Mouse (Mus musculus): Measurements from ENCODE around the gene Gm5678. TPM values are rescaled to one million over a fixed set of nuclear protein-coding genes. Genes with fewer than 3 reads are reported as not detected.
"Not testable (repeated sequence)": the region's sequence is repeated elsewhere in the genome, so short reads cannot be mapped to it uniquely, and the experiment has no call there.

Gene Gm5678
- polyA plus RNA-seq, 1 experiment, result not detected

DNA sequence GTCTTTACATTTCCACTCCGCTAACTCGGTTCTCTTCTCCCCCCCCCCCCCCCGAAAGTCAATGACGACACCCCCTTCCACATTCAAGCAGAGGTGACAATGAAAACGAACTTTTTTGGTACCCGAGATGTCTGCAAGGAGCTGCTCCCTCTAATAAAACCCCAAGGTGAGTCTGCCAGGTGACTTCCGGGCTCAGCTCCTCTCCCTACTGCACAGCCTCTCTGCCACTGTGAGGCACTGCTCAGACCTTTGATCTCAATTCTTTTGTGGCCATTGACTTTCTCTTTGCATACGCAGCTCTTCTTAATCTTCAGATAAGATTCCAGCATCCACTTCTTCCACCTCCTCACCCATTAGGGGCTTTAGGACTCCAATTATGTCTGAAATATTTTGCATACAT, 19.2 kb upstream of the Gm5678 start:
- no peak for DNase-seq (ENCODE audit: low spot score)

DNA sequence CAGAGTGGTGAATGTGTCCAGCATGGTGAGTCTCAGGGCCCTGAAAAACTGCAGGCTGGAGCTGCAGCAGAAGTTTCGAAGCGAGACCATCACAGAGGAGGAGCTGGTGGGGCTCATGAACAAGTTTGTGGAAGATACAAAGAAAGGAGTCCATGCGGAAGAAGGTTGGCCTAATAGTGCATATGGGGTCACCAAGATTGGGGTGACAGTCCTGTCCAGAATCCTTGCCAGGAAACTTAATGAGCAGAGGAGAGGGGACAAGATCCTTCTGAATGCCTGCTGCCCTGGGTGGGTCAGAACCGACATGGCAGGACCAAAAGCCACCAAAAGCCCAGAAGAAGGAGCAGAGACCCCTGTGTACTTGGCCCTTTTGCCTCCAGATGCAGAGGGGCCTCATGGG, 18.1 kb upstream of the Gm5678 start:
- DNase-seq (ENCODE audit: low spot score), result no peak

DNA sequence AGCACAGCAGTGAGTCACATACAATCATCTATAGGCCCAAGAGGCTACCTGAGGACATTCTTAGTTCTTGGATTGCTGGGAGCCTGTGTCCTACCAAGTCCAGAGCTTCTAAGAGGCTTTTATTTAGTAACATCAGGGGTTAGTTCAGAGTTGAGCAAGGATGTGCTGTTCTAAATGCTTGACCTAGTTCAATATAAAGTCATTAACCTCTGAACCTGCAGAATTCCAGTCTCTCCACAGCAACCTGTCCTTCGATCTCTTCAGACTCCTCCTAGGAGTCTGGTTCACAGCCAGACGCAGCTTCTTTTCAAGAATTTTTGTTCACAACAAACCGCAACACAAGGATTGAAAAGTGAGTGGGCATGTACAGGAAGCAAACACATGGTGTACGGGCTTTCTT, 16.9 kb upstream of the Gm5678 start:
- no peak for DNase-seq (ENCODE audit: low spot score)

DNA sequence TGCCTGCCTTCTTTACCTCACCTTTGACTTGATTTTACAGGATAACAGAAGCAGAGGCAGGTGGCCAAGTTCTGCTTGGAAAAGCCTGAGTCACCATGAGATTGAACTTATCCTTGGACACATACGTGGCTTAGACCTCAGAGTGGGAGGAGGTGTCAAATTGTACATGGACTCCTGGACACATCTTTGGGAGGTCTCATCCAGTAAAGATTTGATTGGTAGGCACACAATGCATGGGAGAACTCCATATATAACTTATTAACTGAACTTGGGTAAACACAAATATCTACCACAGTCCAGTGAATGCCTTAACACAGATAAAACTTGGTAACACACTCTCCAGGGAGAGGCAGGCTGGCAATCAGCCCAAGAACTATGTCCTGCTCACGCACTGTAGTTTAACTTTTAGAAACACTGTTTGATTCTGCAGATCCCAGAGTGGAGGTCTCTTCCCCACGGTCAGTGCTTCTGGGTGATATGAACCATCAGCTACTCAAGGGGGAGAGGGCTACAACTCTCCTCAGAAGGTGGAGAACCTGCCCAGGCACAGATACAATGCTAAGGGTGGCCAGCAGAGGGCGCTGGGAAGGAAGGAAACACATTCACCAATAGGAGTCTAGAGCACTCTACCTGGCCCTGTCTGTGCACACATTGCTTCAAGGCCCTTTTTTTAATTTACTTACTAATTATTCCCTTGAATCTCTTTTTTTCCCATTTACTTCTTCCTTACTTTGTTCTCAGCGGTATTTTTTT, 12.6 kb upstream of the Gm5678 start:
- peak; percentile 53 for DNase-seq (ENCODE audit: low spot score)

DNA sequence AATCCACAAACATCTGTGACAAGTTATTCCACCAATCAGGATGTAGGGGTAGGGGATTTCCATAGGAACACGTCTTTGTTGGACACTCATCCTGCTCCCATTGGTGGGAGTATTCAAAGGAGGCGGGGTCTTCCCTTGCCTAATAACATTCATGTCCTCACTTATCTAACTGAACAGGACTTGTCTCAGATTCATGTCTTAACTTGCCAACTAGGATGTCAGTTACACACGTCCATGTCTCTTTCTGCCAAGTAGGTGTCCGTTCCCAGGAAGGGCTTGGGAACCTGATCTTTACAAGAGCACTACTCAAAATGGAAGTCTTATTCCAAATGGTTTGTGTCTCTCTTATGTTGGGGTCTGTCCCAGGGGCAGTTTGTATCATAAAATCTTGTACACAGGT, 4.1 kb upstream of the Gm5678 start:
- not testable (repeated sequence) for DNase-seq (ENCODE audit: low spot score)

DNA sequence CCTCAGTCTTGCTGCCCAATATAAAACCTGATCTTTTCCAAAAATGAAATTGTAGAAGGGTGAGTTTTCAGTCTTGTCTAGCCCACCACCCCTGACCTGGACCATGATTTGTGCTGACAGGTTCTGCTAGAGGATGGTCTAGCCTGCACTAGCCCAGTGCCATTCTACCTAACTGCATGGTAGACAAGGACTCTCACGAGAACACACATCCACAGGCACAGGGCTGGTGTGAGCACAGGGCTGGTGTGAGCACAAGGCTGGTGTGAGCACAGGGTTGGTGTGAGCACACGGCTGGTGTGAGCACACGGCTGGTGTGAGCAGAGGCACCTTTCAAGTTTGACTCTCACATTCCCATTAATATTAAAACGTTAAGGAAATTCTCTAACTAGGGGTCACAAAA, 3.2 kb upstream of the Gm5678 start:
- no peak for DNase-seq (ENCODE audit: low spot score)

DNA sequence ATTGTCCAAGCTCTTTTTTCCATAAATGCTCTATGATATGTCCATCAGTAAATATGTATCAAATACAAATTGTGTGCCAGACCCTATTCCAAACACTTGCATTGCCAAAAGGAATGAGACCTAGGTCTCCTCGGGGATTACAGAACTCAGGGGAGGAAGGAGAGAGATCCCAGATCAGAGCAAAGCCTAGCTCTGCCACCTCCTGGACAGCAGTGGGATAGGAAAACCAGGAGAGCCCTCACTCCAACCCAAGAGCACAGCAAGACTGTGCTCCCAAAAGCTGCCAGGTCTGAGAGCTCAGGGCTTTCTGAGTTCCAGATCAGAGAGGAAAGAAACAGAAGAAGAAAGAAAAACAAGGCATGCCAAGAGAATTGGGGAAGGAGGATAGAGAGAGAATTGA, 1.2 kb upstream of the Gm5678 start:
- DNase-seq (ENCODE audit: low spot score), result no peak

DNA sequence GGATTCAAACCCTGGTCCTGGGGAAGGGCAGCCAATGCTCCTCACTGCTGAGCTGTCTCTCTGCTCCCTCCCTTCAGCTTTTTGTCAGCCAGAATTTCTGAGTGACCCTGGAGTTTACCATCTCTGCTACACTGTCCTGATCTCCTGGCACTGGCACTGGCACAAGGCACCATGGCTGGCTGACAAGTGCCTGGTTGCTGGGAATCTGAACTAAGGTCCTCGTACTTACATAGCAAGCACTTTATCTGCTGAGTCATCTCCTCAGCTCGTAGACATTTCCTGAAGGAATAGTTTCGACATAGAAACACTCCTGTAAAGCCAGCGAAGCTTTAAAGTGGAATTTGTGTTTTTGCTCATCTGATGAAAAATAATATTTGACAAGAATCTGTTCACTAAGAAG, 16.1 kb downstream of the Gm5678 start:
- no peak for DNase-seq (ENCODE audit: low spot score)

DNA sequence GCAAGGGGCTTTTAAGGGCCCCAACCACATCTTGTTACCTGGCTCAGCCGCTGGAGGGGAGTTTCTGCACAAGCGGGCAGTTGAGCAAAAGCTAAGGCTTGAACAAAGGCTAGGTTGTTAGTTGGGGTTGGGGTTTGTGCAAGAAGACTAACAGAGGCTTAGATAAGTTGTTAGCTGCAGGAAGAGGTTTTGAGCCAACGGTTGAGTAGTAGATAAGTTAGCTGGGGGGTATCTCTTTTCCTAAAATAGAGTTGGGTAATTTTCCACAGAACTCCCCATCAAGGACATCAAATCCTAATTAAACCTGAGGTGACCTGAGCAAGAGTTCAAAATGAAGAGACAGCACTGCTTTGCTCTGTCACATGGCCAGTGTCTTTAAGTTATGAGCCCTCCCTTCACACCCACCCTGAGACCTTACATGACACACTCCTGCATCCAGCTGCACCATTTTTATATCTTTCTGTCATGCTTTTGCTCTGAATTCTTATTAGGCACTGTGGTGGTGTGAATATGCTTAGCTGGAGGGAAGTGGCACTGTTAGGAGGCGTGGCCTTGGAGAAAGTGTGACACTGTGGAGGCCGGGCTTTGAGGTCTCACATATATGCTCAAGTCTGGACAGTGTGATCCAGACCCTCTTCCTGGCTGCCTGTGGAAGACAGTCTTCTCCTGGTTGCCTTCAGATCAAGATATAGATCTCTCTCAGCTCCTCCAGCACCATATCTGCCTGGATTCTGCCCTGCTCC, 20.7 kb downstream of the Gm5678 start:
- no peak for DNase-seq (ENCODE audit: low spot score)

DNA sequence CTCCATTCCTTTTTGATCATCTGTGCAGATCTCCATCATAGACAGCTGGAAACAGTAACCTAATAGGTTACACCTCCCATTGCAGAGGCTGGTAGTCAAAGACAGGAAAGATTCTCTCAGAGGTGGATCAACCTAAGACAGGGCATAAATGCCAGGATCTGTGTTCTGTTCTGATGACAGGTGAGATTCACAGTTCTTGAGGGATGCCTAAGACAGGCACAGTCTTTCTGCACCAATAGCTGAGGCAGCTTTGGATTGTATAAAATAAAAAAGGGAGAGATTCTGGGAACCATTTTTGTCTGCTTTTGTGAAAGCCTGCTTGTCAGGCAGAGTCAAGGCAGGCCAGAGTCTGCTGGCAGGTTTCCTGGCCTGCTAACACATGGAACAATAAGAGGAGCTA, 40.1 kb downstream of the Gm5678 start:
- no peak for DNase-seq (ENCODE audit: low spot score)

DNA sequence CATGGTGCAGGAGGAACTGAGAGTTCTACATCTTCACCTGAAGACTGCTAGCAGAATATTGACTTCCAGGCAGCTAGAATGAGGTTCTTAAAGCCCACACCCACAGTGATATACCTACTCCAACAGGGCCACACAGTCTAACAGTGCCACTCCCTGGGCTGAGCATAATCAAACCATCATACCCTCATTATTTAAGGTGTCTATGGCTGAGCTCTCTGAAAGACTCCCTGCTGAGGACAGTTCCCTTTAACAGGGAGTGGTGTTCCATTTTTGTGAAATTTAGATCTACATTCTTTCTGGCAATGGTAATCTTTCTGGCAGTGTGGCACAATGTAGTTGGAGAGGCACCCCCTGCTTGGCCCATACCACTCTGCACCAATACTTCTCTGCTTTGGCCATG, 41.6 kb downstream of the Gm5678 start:
- no peak for DNase-seq (ENCODE audit: low spot score)

DNA sequence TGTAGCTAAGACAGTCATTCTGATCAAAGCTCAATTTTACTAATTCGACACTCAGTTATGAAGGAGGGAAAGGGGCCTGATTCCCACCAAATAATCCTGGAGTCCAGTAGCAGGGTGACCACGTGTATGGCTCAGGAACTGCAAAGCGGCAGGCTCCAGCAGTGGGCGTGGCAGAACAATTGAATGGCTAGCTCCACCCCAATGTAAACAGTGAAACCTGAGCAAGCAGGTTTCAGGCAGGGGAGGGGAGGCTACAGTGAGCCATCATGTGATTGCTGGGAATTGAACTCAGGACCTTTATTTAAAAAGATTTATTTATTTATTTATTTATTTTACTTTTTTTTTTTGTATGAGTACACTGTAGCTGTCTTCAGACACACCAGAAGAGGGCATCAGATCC, 42.6 kb downstream of the Gm5678 start:
- not testable (repeated sequence) for DNase-seq (ENCODE audit: low spot score)

DNA sequence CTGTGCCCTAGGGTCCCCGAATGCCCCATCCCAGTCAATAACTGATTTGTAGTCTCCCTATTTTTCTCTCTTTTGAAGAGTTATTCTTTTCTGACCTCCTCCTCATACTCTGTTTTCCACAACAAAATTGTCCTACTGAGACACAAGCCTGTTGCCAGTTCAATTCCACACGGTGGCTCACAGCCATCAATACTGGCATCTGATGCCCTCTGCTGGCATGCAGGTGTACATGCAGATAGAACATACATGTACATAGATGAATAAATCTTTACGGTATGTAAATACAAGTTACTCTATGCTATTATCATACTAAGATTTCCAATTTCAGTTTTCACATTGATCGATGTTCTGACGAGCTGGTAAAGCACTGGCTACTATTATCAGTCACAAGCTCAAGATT, 43.2 kb downstream of the Gm5678 start:
- DNase-seq (ENCODE audit: low spot score), result no peak

DNA sequence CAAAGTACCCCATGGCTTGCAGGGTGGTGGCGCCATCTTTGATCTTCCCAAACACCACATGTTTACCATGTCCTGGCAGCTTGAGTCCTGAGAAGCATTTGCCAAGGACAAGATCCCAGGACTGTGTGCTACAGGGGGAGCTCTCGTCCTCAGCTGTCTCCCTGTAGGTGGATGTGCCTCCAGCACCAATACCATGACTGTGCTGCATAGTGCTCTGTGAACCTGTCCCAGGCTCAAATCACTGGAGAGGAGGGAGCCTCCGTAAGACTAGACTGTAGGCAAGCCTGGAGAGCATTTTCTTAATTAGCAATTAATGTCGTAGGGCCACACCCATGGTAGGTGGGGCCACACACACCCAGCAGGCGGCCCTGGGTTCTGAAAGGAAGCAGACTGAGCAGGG, 48.5 kb downstream of the Gm5678 start:
- DNase-seq (ENCODE audit: low spot score), result no peak

DNA sequence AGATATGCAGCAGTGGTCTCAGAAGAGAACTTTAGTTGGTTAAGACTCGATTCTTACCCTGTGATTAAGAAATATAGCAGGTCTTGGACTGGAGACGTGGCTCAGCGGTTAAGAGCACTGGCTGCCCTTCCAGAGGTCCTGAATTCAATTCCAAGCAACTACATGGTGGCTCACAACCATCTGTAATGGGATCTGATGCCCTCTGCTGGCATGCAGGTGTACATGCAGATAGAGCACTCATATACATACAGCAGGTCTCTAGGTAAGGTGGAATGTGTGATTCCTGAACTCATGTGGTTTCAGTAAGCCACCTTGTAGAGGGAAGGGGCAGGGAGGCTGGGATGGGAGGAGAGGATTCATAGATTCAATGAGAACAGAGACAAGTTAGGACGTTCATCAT, 50.3 kb downstream of the Gm5678 start:
- no peak for DNase-seq (ENCODE audit: low spot score)

DNA sequence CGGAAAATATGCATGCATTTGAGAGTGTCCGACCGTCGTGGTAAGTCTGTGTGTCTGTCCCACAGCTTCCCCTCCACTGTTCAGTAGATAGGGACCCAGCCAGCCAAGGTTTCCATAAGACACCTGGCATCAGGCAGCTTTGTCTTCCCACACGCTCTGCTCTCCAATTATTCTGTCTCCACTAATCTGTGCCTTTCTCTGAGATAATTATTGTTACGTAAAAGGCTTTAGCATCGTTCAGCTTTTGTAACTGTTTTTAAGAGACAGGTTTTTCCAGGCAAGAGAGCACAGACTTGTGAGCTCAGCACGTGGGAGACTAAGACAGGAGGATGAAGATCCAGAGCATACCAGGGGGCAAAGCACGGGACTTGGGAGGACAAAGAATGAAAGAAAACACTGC, 51.3 kb downstream of the Gm5678 start:
- no peak for DNase-seq (ENCODE audit: low spot score)

Other genes with a start within 250 kb of the Gm5678 start
- gene Setd4, start 24.0 kb upstream of the Gm5678 start, polyA plus RNA-seq (2012; rRNA removed), result 10.3 and 12.7 TPM in 2 replicates
- 98.0 and 118 TPM in 2 replicates for gene Cbr1, start 22.2 kb upstream of the Gm5678 start, polyA plus RNA-seq (2012; rRNA removed)
- 18.0 and 21.7 TPM in 2 replicates for gene Cbr3, start 55.1 kb downstream of the Gm5678 start, polyA plus RNA-seq (2012; rRNA removed)
- gene Dop1b, start 83.8 kb downstream of the Gm5678 start, polyA plus RNA-seq (2012; rRNA removed), result 30.7 and 34.3 TPM in 2 replicates
- gene Morc3, start 204.0 kb downstream of the Gm5678 start, polyA plus RNA-seq (2012; rRNA removed), result 23.1 and 28.4 TPM in 2 replicates